Mouse (Mus musculus) olfactory bulb, adult 2 months (tissue): ENCODE data around the gene Psd. TPM values are rescaled to one million over a fixed set of nuclear protein-coding genes. Genes with fewer than 3 reads are reported as not detected.

ENCODE experiments used
- H3K27ac ChIP-seq: fragments of 200-500 bp; 2 replicates; pipeline ENCODE4 v1.5.1; 2012; ENCODE audit warnings: low read depth, low read length; ENCODE audit not compliant: insufficient read depth
- H3K4me1 ChIP-seq: fragments of 200-500 bp; 2 replicates; pipeline ENCODE4 v1.6.1; 2012; ENCODE audit warnings: low read length; ENCODE audit not compliant: control insufficient read depth, insufficient read depth
- H3K4me3 ChIP-seq: fragments of 200-500 bp; 2 replicates; pipeline ENCODE4 v1.5.1; 2012; ENCODE audit warnings: mild to moderate bottlenecking, low read depth, low read length, moderate library complexity; ENCODE audit not compliant: insufficient read depth
- CTCF ChIP-seq: fragments of 200-500 bp; IDR thresholded peaks from 2 replicates; pipeline ENCODE4 v1.5.1; 2012; ENCODE audit warnings: low read depth, mild to moderate bottlenecking, low read length, moderate library complexity; ENCODE audit not compliant: insufficient read depth
- POLR2A ChIP-seq: fragments of 200-500 bp; IDR thresholded peaks from 2 replicates; pipeline ENCODE4 v1.6.1; 2012; ENCODE audit warnings: mild to moderate bottlenecking, low read depth, low read length, moderate library complexity; ENCODE audit not compliant: insufficient read depth
- WGBS: fragments of 180-500 bp; shearing (Covaris S2); methylation state at CpG from one replicate; pipeline ENCODE4 v1.1.7; 2018; 5-methylcytosine and 5-hydroxymethylcytosine counted together
- polyA plus RNA-seq: library from polyadenylated mRNA; stranded (reverse); fragments of >200 nt; gene quantifications from 2 replicates; pipeline ENCODE4 v1.2.4, GENCODE M21; 2012; ENCODE audit warnings: low replicate concordance; ENCODE audit not compliant: missing spikeins, insufficient read depth, insufficient read length

Psd gene
- polyA plus RNA-seq, 1 experiment: not detected

DNA sequence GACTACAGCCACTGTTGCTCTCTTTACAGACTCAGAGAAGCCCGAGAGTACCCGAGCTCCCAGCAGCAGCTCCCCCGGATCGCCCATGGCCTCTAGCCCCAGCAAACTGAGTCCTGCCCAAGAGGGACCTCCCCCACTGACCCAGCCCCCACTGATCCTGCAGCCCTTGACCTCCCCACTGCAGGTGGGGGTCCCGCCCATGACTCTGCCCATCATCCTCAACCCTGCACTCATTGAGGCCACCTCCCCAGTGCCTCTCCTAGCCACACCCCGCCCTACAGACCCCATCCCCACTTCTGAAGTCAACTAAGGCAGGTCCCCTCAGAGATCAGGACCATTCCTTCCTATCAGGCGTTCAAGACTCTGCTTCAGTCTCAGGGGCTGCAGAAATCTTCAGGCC, 41.3 kb downstream of the Psd start:
- TF ChIP-seq POLR2A (no peak), CTCF (no peak)
- H3K27ac ChIP-seq: no peak overlapping the region
- 87% methylated on average over 7 of the region's 7 CpGs for WGBS
- H3K4me3 ChIP-seq: no peak overlapping the region
- H3K4me1 ChIP-seq: no peaks in the 10 kb centered on the region

DNA sequence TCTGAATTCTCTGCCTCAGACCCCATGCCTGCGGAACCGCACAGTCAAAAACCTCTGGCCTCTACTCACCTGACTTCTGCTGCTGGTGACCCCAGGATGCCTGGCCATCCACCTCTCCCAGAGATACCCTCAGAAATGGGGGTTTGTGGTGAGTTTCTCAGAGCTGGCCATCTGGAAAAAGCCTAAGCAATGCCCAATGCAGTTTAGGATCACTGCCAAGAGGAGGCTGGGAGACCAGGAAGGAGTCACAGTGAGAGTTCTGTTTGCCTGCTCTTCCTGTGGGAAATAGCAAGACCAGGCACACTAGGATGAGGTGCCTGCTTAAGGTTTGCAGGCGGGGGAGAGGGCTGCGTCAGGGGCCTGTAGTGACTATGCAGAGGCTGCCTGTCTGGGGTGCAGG, 42.3 kb downstream of the Psd start:
- Histone ChIP-seq H3K27ac (no peak overlapping the region), H3K4me3 (no peak overlapping the region), H3K4me1 (no peaks in the 10 kb centered on the region)
- 96% methylated on average over 4 of the region's 4 CpGs for WGBS
- TF ChIP-seq POLR2A (no peak), CTCF (no peak)

DNA sequence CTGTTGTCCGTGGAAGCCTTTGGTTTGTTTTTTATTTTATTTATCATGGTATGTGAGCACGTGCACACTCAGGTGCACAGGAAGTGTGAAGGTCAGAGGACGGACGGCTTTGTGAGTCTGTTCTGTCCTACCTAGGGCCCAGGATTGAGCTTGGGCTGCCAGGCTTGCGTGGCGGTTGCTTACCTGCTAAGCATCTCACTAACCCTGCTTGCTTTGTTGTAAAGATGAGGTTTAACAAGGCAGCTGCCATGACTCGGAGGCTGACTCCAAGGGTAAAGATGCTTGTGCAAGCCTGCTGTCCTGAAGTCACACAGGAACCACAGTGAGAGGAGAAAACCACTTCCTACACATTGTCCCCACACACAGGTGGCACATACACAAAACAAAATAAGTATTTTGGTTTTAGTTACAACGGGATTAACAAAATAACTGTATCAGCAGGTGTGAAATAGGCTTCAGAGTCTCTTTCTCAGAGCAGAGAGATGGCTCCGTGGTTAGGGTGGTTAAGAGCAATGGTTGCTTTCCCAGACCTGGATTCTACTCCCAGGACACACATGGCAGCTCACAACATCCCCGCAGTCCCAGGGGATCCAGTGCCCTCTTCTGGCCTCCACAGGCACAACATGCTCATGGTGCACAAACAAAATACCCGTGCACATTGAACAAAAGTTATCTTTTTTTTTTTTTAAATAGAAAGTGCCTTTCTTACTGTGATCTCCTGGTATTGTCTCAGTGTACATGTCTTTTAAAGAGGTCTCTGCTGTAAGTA, 44.7 kb downstream of the Psd start:
- Histone ChIP-seq H3K4me1 (no peaks in the 10 kb centered on the region), H3K4me3 (no peak overlapping the region), H3K27ac (no peak overlapping the region)
- TF ChIP-seq CTCF: no peak
- TF ChIP-seq POLR2A: no peak
- WGBS: 95% methylated on average over 11 of the region's 11 CpGs

DNA sequence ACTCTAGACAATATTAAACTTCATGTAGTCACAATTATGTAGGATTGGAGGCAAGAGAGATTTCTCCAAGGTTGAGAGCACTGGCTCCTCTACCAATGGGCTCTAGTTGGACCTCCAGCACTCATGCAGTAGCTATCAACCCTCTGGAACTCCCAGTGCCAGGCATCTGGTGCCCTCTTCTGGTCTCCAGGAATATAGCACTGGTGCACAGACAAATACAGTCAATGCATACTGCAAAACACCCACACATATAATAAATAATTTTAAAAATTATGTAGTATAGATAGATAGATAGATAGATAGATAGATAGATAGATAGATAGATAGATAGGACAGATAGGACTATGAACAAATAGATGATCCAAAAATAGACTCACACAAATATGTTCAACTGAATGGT, 51.6 kb downstream of the Psd start:
- Histone ChIP-seq H3K4me3 (no peak overlapping the region), H3K4me1 (no peaks in the 10 kb centered on the region), H3K27ac (no peak overlapping the region)
- no peak for TF ChIP-seq POLR2A
- no peak for TF ChIP-seq CTCF

DNA sequence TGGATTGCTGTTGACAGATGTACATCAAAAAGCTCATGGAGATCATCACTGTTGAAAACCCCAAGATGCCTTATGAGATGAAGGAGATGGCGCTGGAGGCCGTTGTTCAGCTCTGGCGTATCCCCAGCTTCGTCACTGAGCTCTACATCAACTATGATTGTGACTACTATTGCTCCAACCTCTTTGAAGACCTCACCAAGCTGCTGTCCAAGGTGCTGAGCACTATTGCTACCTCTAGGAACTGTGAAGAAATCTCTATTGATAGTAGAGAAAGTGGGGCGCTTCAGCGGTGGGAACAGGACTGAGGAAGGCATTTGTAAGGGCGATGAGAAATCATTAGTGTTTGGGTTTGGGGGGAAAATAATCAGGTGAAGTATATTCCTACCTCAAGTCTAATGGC, 62.2 kb downstream of the Psd start:
- Histone ChIP-seq H3K4me3 (no peak overlapping the region), H3K4me1 (no peaks in the 10 kb centered on the region), H3K27ac (no peak overlapping the region)
- WGBS: 95% methylated on average over 7 of the region's 7 CpGs
- TF ChIP-seq CTCF (no peak), POLR2A (no peak)

Other genes with a start within 250 kb of the Psd start
- gene Elovl3, start 195.3 kb downstream of the Psd start, polyA plus RNA-seq: not detected in 2 replicates
- gene Pitx3, start 178.8 kb downstream of the Psd start, polyA plus RNA-seq: not detected in 2 replicates
- gene Gbf1, start 174.6 kb downstream of the Psd start, polyA plus RNA-seq: 348 TPM in 1 of 2 replicates, not detected in the other
- not detected in 2 replicates for gene Nfkb2, start 22.8 kb downstream of the Psd start, polyA plus RNA-seq
- gene Fbxl15, start 1.0 kb upstream of the Psd start, polyA plus RNA-seq: not detected in 2 replicates
- not detected in 2 replicates for gene Cuedc2, start 11.5 kb upstream of the Psd start, polyA plus RNA-seq
- gene Mfsd13a, start 14.0 kb upstream of the Psd start, polyA plus RNA-seq: not detected in 2 replicates
- not detected in 2 replicates for gene 2310034G01Rik, start 23.1 kb upstream of the Psd start, polyA plus RNA-seq
- gene Actr1a, start 68.6 kb upstream of the Psd start, polyA plus RNA-seq: 623 TPM in 1 of 2 replicates, not detected in the other
- not detected in 2 replicates for gene Sufu, start 69.7 kb upstream of the Psd start, polyA plus RNA-seq
- gene Trim8, start 174.5 kb upstream of the Psd start, polyA plus RNA-seq: not detected in 2 replicates
- gene Arl3, start 246.0 kb upstream of the Psd start, polyA plus RNA-seq: not detected in 2 replicates
- not detected in 2 replicates for gene Sfxn2, start 246.2 kb upstream of the Psd start, polyA plus RNA-seq